Mouse (Mus musculus): ENCODE results near the gene Tmod3. TPM values are rescaled to one million over a fixed set of nuclear protein-coding genes. Genes with fewer than 3 reads are reported as not detected.

Gene Tmod3
- polyA plus RNA-seq (2016; fragmentation: Nextera tagmentation; extraction: Ambion mirVana), result 106 and 110 TPM in 2 replicates

- H3K27ac ChIP-seq, result peak within 1 kb of the TSS; percentile 80
- peak within 1 kb of the TSS; percentile 94 for H3K4me3 ChIP-seq
- H3K9me3 ChIP-seq, result no peaks in the 10 kb centered on the region
- WGBS, result 3% methylated on average over 21 of the region's 21 CpGs
- peaks cover 11% of the 10 kb centered on the region for H3K4me1 ChIP-seq
- no peaks in the 10 kb centered on the region for H3K27me3 ChIP-seq
- peak; percentile 95 for ATAC-seq (ENCODE audit: insufficient number of reproducible peaks, insufficient read depth, low FRiP score, low TSS enrichment)
- peak within 1 kb of the TSS; percentile 76 for H3K9ac ChIP-seq
- H3K36me3 ChIP-seq, result no peaks in the 10 kb centered on the region
- peak within 1 kb of the TSS; percentile 82 for H3K4me2 ChIP-seq (replicated peaks)
These were observed at the start of gene Tmod3 for GRCm38 (mm10) chr9:75559512-75560012. Gene Tmod3 (minus strand): TSS chr9:75559657.

DNA sequence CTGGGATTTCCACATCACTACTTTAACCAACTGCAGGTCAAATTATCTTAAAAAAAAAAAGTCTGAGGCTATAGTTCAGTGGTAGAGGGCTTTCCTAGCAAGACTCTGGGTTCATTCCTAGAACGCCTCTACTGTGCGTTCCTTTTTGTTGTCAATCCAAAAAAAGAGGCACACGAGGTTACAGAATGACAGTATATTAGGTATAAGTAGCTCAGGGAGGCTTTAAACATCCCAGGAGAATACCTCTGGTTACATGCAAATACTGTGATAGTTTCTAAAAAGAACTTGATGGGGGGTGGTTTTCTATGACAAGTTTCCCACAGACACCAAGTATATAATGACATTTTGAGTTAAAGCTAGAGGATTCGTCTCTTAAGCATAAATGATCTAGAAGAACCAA, 48.0 kb upstream of the Tmod3 start:
- Histone ChIP-seq H3K27me3 (no peaks in the 10 kb centered on the region), H3K4me2 (replicated peaks) (no peak overlapping the region), H3K9ac (no peak overlapping the region), H3K4me1 (0 out of 2 replicates have a peak, but pooled peaks cover 3% of the 10 kb centered on the region), H3K4me3 (no peak overlapping the region), H3K36me3 (peaks cover 6% of the 10 kb centered on the region), H3K27ac (no peak overlapping the region), H3K9me3 (no peaks in the 10 kb centered on the region)
- no peak for ATAC-seq (ENCODE audit: insufficient number of reproducible peaks, insufficient read depth, low FRiP score, low TSS enrichment)
- WGBS, result 88% methylated on average over 4 of the region's 4 CpGs

GRCm38 (mm10) chr9:75601510-75601909, 42.1 kb upstream of the Tmod3 start:
- Histone ChIP-seq H3K9ac (no peak overlapping the region), H3K4me1 (peaks cover 7% of the 10 kb centered on the region; the same call in 1 of the 2 replicates), H3K9me3 (no peaks in the 10 kb centered on the region), H3K36me3 (peaks cover 6% of the 10 kb centered on the region), H3K4me3 (no peak overlapping the region), H3K27ac (no peak overlapping the region), H3K27me3 (no peaks in the 10 kb centered on the region), H3K4me2 (replicated peaks) (peak overlapping the region; percentile 25; the same call in 1 of the 2 replicates)
- ATAC-seq (ENCODE audit: insufficient number of reproducible peaks, insufficient read depth, low FRiP score, low TSS enrichment), result no peak
- WGBS, result 35% methylated on average over 12 of the region's 12 CpGs

DNA sequence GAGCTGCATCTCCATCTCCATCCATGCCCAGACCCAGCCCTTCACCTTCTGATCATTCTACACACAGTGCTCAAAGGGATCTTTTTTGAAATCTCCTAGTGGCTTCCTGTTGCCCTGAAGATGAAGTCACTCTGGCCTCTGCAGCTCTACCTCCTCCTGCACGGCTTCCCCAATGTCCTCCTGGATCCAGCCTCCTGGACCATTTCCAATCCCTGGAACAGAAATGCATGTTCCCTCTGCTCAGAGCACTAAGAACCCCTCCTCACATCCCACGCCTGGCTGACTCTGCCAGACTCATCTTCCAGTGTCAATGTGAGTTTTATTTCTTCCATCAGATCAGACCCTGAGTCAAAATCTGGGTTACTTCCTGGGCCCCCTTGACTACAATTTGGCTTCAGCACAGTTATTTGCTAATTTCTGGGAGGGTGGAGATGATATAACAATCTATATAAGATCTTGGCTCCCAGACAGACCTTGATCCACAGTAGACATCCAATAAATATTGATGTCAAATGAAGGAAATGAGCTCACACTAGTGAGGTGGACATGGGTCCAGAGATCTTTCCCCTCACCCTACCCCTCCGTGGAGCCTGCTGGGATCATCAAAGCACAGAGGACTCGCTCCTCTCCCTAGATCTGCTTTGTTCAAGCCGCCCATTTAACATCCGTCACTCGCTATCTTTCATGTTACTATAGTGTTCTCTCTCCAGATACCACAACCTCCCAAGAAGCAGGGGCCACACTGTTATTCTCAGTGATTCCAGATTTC, 40.9 kb upstream of the Tmod3 start:
- Histone ChIP-seq H3K4me1 (peaks cover 7% of the 10 kb centered on the region; the same call in 1 of the 2 replicates), H3K9me3 (no peaks in the 10 kb centered on the region), H3K9ac (no peak overlapping the region), H3K27ac (no peak overlapping the region), H3K36me3 (peaks cover 6% of the 10 kb centered on the region), H3K27me3 (no peaks in the 10 kb centered on the region), H3K4me2 (replicated peaks) (no peak overlapping the region), H3K4me3 (no peak overlapping the region)
- ATAC-seq (ENCODE audit: insufficient number of reproducible peaks, insufficient read depth, low FRiP score, low TSS enrichment), result no peak
- WGBS, result 81% methylated on average over 7 of the region's 7 CpGs

- ATAC-seq (ENCODE audit: insufficient number of reproducible peaks, insufficient read depth, low FRiP score, low TSS enrichment), result peak; percentile 74; the same call in 1 of the 2 replicates
- H3K4me2 ChIP-seq (replicated peaks), result no peak overlapping the region
- no peaks in the 10 kb centered on the region for H3K27me3 ChIP-seq
- WGBS, result 52% methylated on average over 5 of the region's 5 CpGs
- no peak overlapping the region for H3K9ac ChIP-seq
- no peak overlapping the region for H3K27ac ChIP-seq
- H3K4me1 ChIP-seq, result peaks cover 7% of the 10 kb centered on the region; the same call in 1 of the 2 replicates
- peaks cover under 1% of the 10 kb centered on the region; the same call in 1 of the 2 replicates for H3K36me3 ChIP-seq
- no peak overlapping the region for H3K4me3 ChIP-seq
- no peaks in the 10 kb centered on the region for H3K9me3 ChIP-seq
These were observed 39.9 kb upstream of the Tmod3 start for GRCm38 (mm10) chr9:75599191-75599841.

GRCm38 (mm10) chr9:75597596-75597995, 38.1 kb upstream of the Tmod3 start:
- WGBS, result 64% methylated on average over 4 of the region's 4 CpGs
- H3K27ac ChIP-seq, result no peak overlapping the region

GRCm38 (mm10) chr9:75597036-75597435, 37.6 kb upstream of the Tmod3 start:
- WGBS, result 92% methylated on average over 13 of the region's 13 CpGs
- Histone ChIP-seq H3K4me3 (no peak overlapping the region), H3K4me2 (replicated peaks) (no peak overlapping the region), H3K4me1 (peaks cover 7% of the 10 kb centered on the region; the same call in 1 of the 2 replicates), H3K36me3 (0 out of 2 replicates have a peak, but pooled peaks cover 7% of the 10 kb centered on the region), H3K9me3 (no peaks in the 10 kb centered on the region), H3K9ac (no peak overlapping the region), H3K27me3 (no peaks in the 10 kb centered on the region), H3K27ac (no peak overlapping the region)
- no peak for ATAC-seq (ENCODE audit: insufficient number of reproducible peaks, insufficient read depth, low FRiP score, low TSS enrichment)

More at GRCm38 (mm10) chr9:75597596-75597995, 38.1 kb upstream of the Tmod3 start:
- Histone ChIP-seq H3K4me3 (no peak overlapping the region), H3K27me3 (no peaks in the 10 kb centered on the region), H3K36me3 (0 out of 2 replicates have a peak, but pooled peaks cover 3% of the 10 kb centered on the region), H3K4me2 (replicated peaks) (no peak overlapping the region), H3K9ac (no peak overlapping the region), H3K9me3 (no peaks in the 10 kb centered on the region), H3K4me1 (peaks cover 7% of the 10 kb centered on the region; the same call in 1 of the 2 replicates)
- ATAC-seq (ENCODE audit: insufficient number of reproducible peaks, insufficient read depth, low FRiP score, low TSS enrichment), result no peak

DNA sequence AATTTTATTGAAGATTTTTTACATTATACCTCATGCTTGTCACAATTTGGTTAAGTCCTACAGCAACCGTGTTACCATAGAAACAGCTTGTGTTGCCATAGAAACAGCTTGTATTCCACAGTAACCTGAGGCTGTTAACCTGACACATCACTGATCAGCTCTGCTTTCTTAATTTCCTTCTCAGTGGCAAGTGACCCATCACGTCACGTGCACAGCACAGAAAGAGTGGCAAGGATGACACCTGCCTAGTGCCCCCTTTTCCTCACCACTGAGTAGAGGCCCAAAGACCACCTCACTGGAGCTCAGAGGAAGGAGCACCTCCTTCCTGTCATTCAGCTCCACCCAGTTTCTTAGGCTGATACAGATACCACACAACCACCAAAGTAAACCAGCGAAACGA, 34.0 kb upstream of the Tmod3 start:
- H3K9me3 ChIP-seq, result no peaks in the 10 kb centered on the region
- H3K36me3 ChIP-seq, result peaks cover 13% of the 10 kb centered on the region; the same call in 1 of the 2 replicates
- H3K27me3 ChIP-seq, result no peaks in the 10 kb centered on the region
- no peak overlapping the region for H3K9ac ChIP-seq
- no peak overlapping the region for H3K4me2 ChIP-seq (replicated peaks)
- H3K4me3 ChIP-seq, result no peak overlapping the region
- no peak overlapping the region for H3K27ac ChIP-seq
- 86% methylated on average over 5 of the region's 5 CpGs for WGBS
- no peak for ATAC-seq (ENCODE audit: insufficient number of reproducible peaks, insufficient read depth, low FRiP score, low TSS enrichment)
- H3K4me1 ChIP-seq, result no peaks in the 10 kb centered on the region

DNA sequence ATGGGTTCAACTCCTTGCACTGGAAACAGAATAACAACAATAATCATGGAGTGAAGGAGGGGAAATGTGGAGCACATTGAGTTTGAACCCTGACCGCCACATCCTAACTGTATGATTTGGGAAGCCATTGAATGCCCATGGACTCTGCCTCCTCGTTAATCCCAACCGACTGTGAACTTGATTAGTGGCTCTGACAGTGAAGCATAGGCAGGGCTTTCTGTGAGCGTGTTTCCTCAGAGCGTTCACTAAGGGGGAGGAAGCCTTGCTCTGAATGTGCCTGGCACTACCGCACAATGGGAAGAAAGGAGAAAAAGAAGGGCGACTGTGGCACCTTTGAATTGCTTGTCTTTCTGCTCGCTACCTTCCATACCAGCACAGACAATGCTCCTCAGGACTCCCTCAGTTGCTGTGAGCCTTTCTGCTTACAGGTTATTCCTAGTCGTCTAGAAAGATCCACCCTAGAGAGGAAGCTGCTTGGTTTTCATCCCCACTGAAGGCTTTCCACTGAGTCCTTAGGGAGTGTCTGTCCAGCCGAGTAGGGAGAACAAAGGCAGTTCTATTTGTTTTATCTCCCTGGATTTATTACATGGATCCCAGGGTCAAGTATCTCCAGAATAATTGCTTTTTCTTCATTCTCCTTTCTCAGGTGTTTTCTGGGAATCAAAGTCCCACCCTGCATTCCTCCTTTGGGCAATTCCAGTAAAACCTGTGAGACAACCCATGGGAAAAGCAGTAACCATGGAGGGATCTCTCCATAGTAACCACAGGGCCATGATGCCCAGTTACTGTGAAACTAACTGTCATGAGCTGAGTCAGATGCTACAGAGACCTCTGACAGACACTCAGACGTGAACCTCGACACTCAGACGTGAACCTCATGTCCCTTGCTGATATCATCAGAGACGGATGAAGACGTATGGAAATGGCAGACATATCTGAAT, 30.7 kb upstream of the Tmod3 start:
- peaks cover 21% of the 10 kb centered on the region; the same call in 1 of the 2 replicates for H3K36me3 ChIP-seq
- no peak overlapping the region for H3K9ac ChIP-seq
- H3K4me1 ChIP-seq, result no peaks in the 10 kb centered on the region
- no peak for ATAC-seq (ENCODE audit: insufficient number of reproducible peaks, insufficient read depth, low FRiP score, low TSS enrichment)
- no peak overlapping the region for H3K4me2 ChIP-seq (replicated peaks)
- no peak overlapping the region for H3K27ac ChIP-seq
- H3K27me3 ChIP-seq, result no peaks in the 10 kb centered on the region
- no peaks in the 10 kb centered on the region for H3K9me3 ChIP-seq
- no peak overlapping the region for H3K4me3 ChIP-seq
- WGBS, result 85% methylated on average over 15 of the region's 15 CpGs

GRCm38 (mm10) chr9:75581694-75582350, 22.4 kb upstream of the Tmod3 start:
- WGBS, result 46% methylated on average over 7 of the region's 7 CpGs
- H3K4me1 ChIP-seq, result no peaks in the 10 kb centered on the region
- ATAC-seq (ENCODE audit: insufficient number of reproducible peaks, insufficient read depth, low FRiP score, low TSS enrichment), result no peak
- H3K27ac ChIP-seq, result no peak overlapping the region
- H3K27me3 ChIP-seq, result no peaks in the 10 kb centered on the region
- no peaks in the 10 kb centered on the region for H3K9me3 ChIP-seq
- H3K36me3 ChIP-seq, result 0 out of 2 replicates have a peak, but pooled peaks cover 9% of the 10 kb centered on the region
- H3K4me2 ChIP-seq (replicated peaks), result no peak overlapping the region
- no peak overlapping the region for H3K4me3 ChIP-seq
- no peak overlapping the region for H3K9ac ChIP-seq
